Mouse (Mus musculus): Measurements from ENCODE around the gene Ppp1r13l. TPM values are rescaled to one million over a fixed set of nuclear protein-coding genes. Genes with fewer than 3 reads are reported as not detected.

Ppp1r13l gene
- polyA plus RNA-seq, 1 experiment, result 13.6 TPM

- Histone ChIP-seq H3K4me1 (replicated peaks; ENCODE audit: control insufficient read depth, insufficient read depth, low read length) (peaks cover 15% of the 10 kb centered on the region), H3K4me3 (ENCODE audit: control insufficient read depth, insufficient read depth, low read length) (no peak overlapping the region), H3K27me3 (ENCODE audit: control insufficient read depth, insufficient read depth, low read length) (no peaks in the 10 kb centered on the region), H3K36me3 (ENCODE audit: control insufficient read depth, insufficient read depth, low read length) (peaks cover 11% of the 10 kb centered on the region), H3K27ac (ENCODE audit: control insufficient read depth, insufficient read depth, low read length) (no peak overlapping the region)
- DNase-seq, result no peak
- TF ChIP-seq CTCF (IDR thresholded peaks at IDR 0.05; ENCODE audit: borderline replicate concordance, control insufficient read depth, extremely low read depth, insufficient read depth, low read length, poor library complexity), result no peak
- 93% methylated on average over 3 of the region's 3 CpGs for WGBS
Measured at GRCm38 (mm10) chr7:19423083-19423482, 63.5 kb downstream of the Ppp1r13l start.

GRCm38 (mm10) chr7:19424051-19424450 is 64.5 kb downstream of the Ppp1r13l start:
- Histone ChIP-seq H3K36me3 (ENCODE audit: control insufficient read depth, insufficient read depth, low read length) (peaks cover 14% of the 10 kb centered on the region), H3K27ac (ENCODE audit: control insufficient read depth, insufficient read depth, low read length) (no peak overlapping the region), H3K4me3 (ENCODE audit: control insufficient read depth, insufficient read depth, low read length) (no peak overlapping the region), H3K27me3 (ENCODE audit: control insufficient read depth, insufficient read depth, low read length) (no peaks in the 10 kb centered on the region), H3K4me1 (replicated peaks; ENCODE audit: control insufficient read depth, insufficient read depth, low read length) (peaks cover 15% of the 10 kb centered on the region)
- 48% methylated on average over 4 of the region's 4 CpGs for WGBS
- TF ChIP-seq CTCF (IDR thresholded peaks at IDR 0.05; ENCODE audit: borderline replicate concordance, control insufficient read depth, extremely low read depth, insufficient read depth, low read length, poor library complexity) (no peak), POLR2A (IDR thresholded peaks at IDR 0.05; ENCODE audit: control insufficient read depth, extremely low read depth, insufficient read depth, low read length, poor library complexity) (no peak)
- no peak for DNase-seq

DNA sequence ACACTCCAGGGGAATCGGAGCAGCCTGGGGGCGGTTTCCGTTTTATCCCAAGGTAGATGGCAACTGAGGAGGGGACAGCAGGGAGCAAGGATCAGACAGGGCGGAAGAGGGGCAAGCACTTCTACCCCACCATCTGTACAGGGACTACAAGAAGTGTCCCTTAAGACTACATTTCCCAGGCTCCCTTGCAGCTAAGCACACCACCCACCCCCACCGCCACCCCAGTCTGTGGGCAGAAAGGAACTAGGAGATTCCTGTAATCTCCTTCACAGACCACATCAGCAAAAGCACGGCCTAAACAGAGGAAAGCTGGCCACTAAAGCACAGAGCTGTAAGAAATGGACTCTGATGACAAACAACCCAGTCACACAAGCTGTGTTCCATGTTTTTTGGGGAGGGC is 66.8 kb downstream of the Ppp1r13l start:
- no peak for TF ChIP-seq CTCF (IDR thresholded peaks at IDR 0.05; ENCODE audit: borderline replicate concordance, control insufficient read depth, extremely low read depth, insufficient read depth, low read length, poor library complexity)
- TF ChIP-seq POLR2A (IDR thresholded peaks at IDR 0.05; ENCODE audit: control insufficient read depth, extremely low read depth, insufficient read depth, low read length, poor library complexity), result no peak
- 84% methylated on average over 6 of the region's 6 CpGs for WGBS

DNA sequence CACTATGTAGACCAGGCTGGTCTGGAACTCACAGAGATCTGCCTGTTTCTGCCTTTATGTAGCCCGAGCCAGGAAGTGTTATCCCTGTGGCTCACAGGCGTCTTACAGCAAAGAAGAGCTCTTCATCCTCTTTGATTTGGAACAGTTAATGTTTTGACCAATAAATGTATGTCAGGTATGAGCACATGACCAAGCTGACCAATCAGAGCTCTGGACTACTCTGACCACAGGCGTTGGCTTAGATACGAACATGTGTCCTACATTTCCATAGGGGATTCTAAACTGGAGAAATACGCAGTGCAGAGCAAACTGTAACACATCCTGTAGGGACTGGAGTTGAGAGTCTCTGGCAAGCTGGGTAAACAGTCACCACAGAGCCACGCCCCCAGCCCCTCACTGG is 67.3 kb downstream of the Ppp1r13l start:
- H3K27me3 ChIP-seq (ENCODE audit: control insufficient read depth, insufficient read depth, low read length), result no peaks in the 10 kb centered on the region
- H3K4me1 ChIP-seq (replicated peaks; ENCODE audit: control insufficient read depth, insufficient read depth, low read length), result no peaks in the 10 kb centered on the region
- no peak for DNase-seq
- TF ChIP-seq POLR2A (IDR thresholded peaks at IDR 0.05; ENCODE audit: control insufficient read depth, extremely low read depth, insufficient read depth, low read length, poor library complexity) (no peak), CTCF (IDR thresholded peaks at IDR 0.05; ENCODE audit: borderline replicate concordance, control insufficient read depth, extremely low read depth, insufficient read depth, low read length, poor library complexity) (no peak)
- WGBS, result 96% methylated on average over 6 of the region's 6 CpGs
- H3K4me3 ChIP-seq (ENCODE audit: control insufficient read depth, insufficient read depth, low read length), result no peak overlapping the region
- H3K36me3 ChIP-seq (ENCODE audit: control insufficient read depth, insufficient read depth, low read length), result peaks cover 24% of the 10 kb centered on the region
- H3K27ac ChIP-seq (ENCODE audit: control insufficient read depth, insufficient read depth, low read length), result no peak overlapping the region

More for the DNA sequence above, 66.8 kb downstream of the Ppp1r13l start:
- Histone ChIP-seq H3K27me3 (ENCODE audit: control insufficient read depth, insufficient read depth, low read length) (no peaks in the 10 kb centered on the region), H3K4me3 (ENCODE audit: control insufficient read depth, insufficient read depth, low read length) (no peak overlapping the region), H3K27ac (ENCODE audit: control insufficient read depth, insufficient read depth, low read length) (no peak overlapping the region), H3K36me3 (ENCODE audit: control insufficient read depth, insufficient read depth, low read length) (peaks cover 18% of the 10 kb centered on the region), H3K4me1 (replicated peaks; ENCODE audit: control insufficient read depth, insufficient read depth, low read length) (0 out of 2 replicates have a peak, but pooled peaks cover 2% of the 10 kb centered on the region)
- no peak for DNase-seq

Other genes with a start within 250 kb of the Ppp1r13l start
- gene Gm4969, start 241.4 kb upstream of the Ppp1r13l start, polyA plus RNA-seq (2012; rRNA removed), result 0.24 and 0.31 TPM in 2 replicates
- gene Fbxo46, start 239.9 kb upstream of the Ppp1r13l start, polyA plus RNA-seq (2012; rRNA removed), result 29.2 and 30.1 TPM in 2 replicates
- gene Qpctl, start 210.5 kb upstream of the Ppp1r13l start, polyA plus RNA-seq (2012; rRNA removed), result 15.3 and 18.2 TPM in 2 replicates
- 32.8 and 36.7 TPM in 2 replicates for gene Snrpd2, start 210.0 kb upstream of the Ppp1r13l start, polyA plus RNA-seq (2012; rRNA removed)
- gene Gipr, start 193.6 kb upstream of the Ppp1r13l start, polyA plus RNA-seq (2012; rRNA removed), result 0.73 and 0.79 TPM in 2 replicates
- gene Eml2, start 183.3 kb upstream of the Ppp1r13l start, polyA plus RNA-seq (2012; rRNA removed), result 38.9 and 40.3 TPM in 2 replicates
- 4.2 and 5.5 TPM in 2 replicates for gene Gpr4, start 147.2 kb upstream of the Ppp1r13l start, polyA plus RNA-seq (2012; rRNA removed)
- gene Opa3, start 131.4 kb upstream of the Ppp1r13l start, polyA plus RNA-seq (2012; rRNA removed), result 46.5 and 46.7 TPM in 2 replicates
- 325 and 327 TPM in 2 replicates for gene Vasp, start 87.9 kb upstream of the Ppp1r13l start, polyA plus RNA-seq (2012; rRNA removed)
- 0.57 and 0.63 TPM in 2 replicates for gene Ppm1n, start 79.7 kb upstream of the Ppp1r13l start, polyA plus RNA-seq (2012; rRNA removed)
- gene Rtn2, start 77.1 kb upstream of the Ppp1r13l start, polyA plus RNA-seq (2012; rRNA removed), result 3.0 and 19.9 TPM in 2 replicates
- gene Fosb, start 49.7 kb upstream of the Ppp1r13l start, polyA plus RNA-seq (2012; rRNA removed), result 1.8 and 1.9 TPM in 2 replicates
- 62.3 and 63.6 TPM in 2 replicates for gene Ercc1, start 15.0 kb upstream of the Ppp1r13l start, polyA plus RNA-seq (2012; rRNA removed)
- gene Cd3eap, start 266 bp upstream of the Ppp1r13l start, polyA plus RNA-seq (2012; rRNA removed), result 7.5 and 8.0 TPM in 2 replicates
- gene Ercc2, start 22.3 kb downstream of the Ppp1r13l start, polyA plus RNA-seq (2012; rRNA removed), result 134 and 137 TPM in 2 replicates
- gene Klc3, start 44.4 kb downstream of the Ppp1r13l start, polyA plus RNA-seq (2012; rRNA removed), result 73.1 and 87.0 TPM in 2 replicates
- gene Ckm, start 45.0 kb downstream of the Ppp1r13l start, polyA plus RNA-seq (2012; rRNA removed), result 19.3 and 332 TPM in 2 replicates
- 36.3 and 48.8 TPM in 2 replicates for gene Mark4, start 99.1 kb downstream of the Ppp1r13l start, polyA plus RNA-seq (2012; rRNA removed)
- 0.94 and 1.0 TPM in 2 replicates for gene Exoc3l2, start 103.6 kb downstream of the Ppp1r13l start, polyA plus RNA-seq (2012; rRNA removed)
- 13.2 and 15.5 TPM in 2 replicates for gene Bloc1s3, start 148.6 kb downstream of the Ppp1r13l start, polyA plus RNA-seq (2012; rRNA removed)
- 86.7 and 90.2 TPM in 2 replicates for gene Trappc6a, start 148.6 kb downstream of the Ppp1r13l start, polyA plus RNA-seq (2012; rRNA removed)
- 1.1 and 1.2 TPM in 2 replicates for gene Nkpd1, start 158.1 kb downstream of the Ppp1r13l start, polyA plus RNA-seq (2012; rRNA removed)
- 130 and 137 TPM in 2 replicates for gene Ppp1r37, start 203.3 kb downstream of the Ppp1r13l start, polyA plus RNA-seq (2012; rRNA removed)
- 4.5 and 4.7 TPM in 2 replicates for gene Zfp296, start 217.5 kb downstream of the Ppp1r13l start, polyA plus RNA-seq (2012; rRNA removed)
- 121 and 130 TPM in 2 replicates for gene Gemin7, start 217.8 kb downstream of the Ppp1r13l start, polyA plus RNA-seq (2012; rRNA removed)
- 240 and 315 TPM in 2 replicates for gene Clasrp, start 244.7 kb downstream of the Ppp1r13l start, polyA plus RNA-seq (2012; rRNA removed)